Mouse (Mus musculus) c-Kit-positive CD71-negative TER-119-negative erythroid progenitor cells, embryonic 14.5 days (primary cell): ENCODE results near the gene Kif3b.
"Not testable (repeated sequence)": the region's sequence is repeated elsewhere in the genome, so short reads cannot be mapped to it uniquely, and the experiment has no call there.

ENCODE experiments used
- DNase-seq: peaks from one replicate; pipeline ENCODE4 v3.0.0-alpha.2; 2013; ENCODE audit warnings: low read depth

Gene Kif3b

GRCm38 (mm10) chr2:153290938-153291928 is at the start of gene Kif3b:
Kif3b (plus strand) TSS chr2:153291413.
- DNase-seq = peak; percentile 70

GRCm38 (mm10) chr2:153242156-153242555 is 49.1 kb upstream of the Kif3b start:
- no peak for DNase-seq

- DNase-seq = no peak
Observed at GRCm38 (mm10) chr2:153249751-153250150, 41.5 kb upstream of the Kif3b start.

- DNase-seq = no peak
Observed at GRCm38 (mm10) chr2:153256604-153257003, 34.6 kb upstream of the Kif3b start.

GRCm38 (mm10) chr2:153259030-153259863 is 32.0 kb upstream of the Kif3b start:
- DNase-seq = no peak

- no peak for DNase-seq
Observed at GRCm38 (mm10) chr2:153259864-153260674, 31.1 kb upstream of the Kif3b start.

GRCm38 (mm10) chr2:153263053-153263452 is 28.2 kb upstream of the Kif3b start:
- DNase-seq = no peak

- DNase-seq = no peak
Observed at GRCm38 (mm10) chr2:153267331-153267730, 23.9 kb upstream of the Kif3b start.

- not testable (repeated sequence) for DNase-seq
Observed at GRCm38 (mm10) chr2:153270231-153270915, 20.8 kb upstream of the Kif3b start.

GRCm38 (mm10) chr2:153274200-153274918 is 16.9 kb upstream of the Kif3b start:
- DNase-seq = not testable (repeated sequence)

- DNase-seq = no peak
Observed at GRCm38 (mm10) chr2:153274919-153275247, 16.3 kb upstream of the Kif3b start.

- DNase-seq = not testable (repeated sequence)
Observed at GRCm38 (mm10) chr2:153275577-153275976, 15.6 kb upstream of the Kif3b start.

- DNase-seq = no peak
Observed at GRCm38 (mm10) chr2:153276440-153276839, 14.8 kb upstream of the Kif3b start.

- DNase-seq = not testable (repeated sequence)
Observed at GRCm38 (mm10) chr2:153276846-153277245, 14.4 kb upstream of the Kif3b start.

GRCm38 (mm10) chr2:153278357-153278756 is 12.9 kb upstream of the Kif3b start:
- DNase-seq = no peak

- DNase-seq = no peak
Observed at GRCm38 (mm10) chr2:153283919-153284318, 7.3 kb upstream of the Kif3b start.

- DNase-seq = no peak
Observed at GRCm38 (mm10) chr2:153286524-153286923, 4.7 kb upstream of the Kif3b start.

- DNase-seq = no peak
Observed at GRCm38 (mm10) chr2:153287835-153288234, 3.4 kb upstream of the Kif3b start.

- peak; percentile 46 for DNase-seq
Observed at GRCm38 (mm10) chr2:153292305-153292861, 1.2 kb downstream of the Kif3b start.

GRCm38 (mm10) chr2:153295196-153295595 is 4.0 kb downstream of the Kif3b start:
- DNase-seq = no peak
